Mouse (Mus musculus): ENCODE results near the gene Gm9736. TPM values are rescaled to one million over a fixed set of nuclear protein-coding genes. Genes with fewer than 3 reads are reported as not detected.
"Not testable (repeated sequence)": the region's sequence is repeated elsewhere in the genome, so short reads cannot be mapped to it uniquely, and the experiment has no call there.

Gm9736 gene
- not detected in 2 replicates for polyA plus RNA-seq (2015; fragmentation: Nextera tagmentation; extraction: Ambion mirVana)

DNA sequence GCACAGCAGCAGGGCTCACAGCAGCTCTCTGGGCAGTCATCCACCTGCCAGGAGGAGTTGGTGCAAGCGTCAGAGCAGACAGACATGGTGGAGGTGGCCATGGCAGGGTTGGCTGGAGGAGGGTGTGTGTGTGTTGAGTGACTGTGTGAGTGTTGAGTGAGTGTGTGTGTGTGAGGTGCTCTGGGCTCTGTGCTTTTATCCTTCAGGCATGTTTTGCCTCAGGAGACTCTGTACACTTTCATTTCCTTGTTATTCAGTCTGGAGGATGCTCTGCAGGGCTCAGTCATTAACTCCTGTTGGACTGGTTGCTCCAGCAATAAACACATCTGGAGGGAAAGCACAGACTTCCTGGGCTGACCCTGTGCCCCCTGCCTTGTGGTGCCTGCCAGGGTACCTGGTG is at the start of gene Gm9736:
TSS of gene Gm9736 (minus strand) at position 101 of the 400 bp plus-strand sequence.
- not testable (repeated sequence) for H3K27me3 ChIP-seq; H3K9ac ChIP-seq; H3K4me3 ChIP-seq; H3K4me2 ChIP-seq; H3K4me1 ChIP-seq (replicated peaks); H3K27ac ChIP-seq; ATAC-seq (ENCODE audit: low FRiP score); H3K36me3 ChIP-seq; H3K9me3 ChIP-seq
- 76% methylated on average over 1 of the region's 1 CpGs for WGBS

DNA sequence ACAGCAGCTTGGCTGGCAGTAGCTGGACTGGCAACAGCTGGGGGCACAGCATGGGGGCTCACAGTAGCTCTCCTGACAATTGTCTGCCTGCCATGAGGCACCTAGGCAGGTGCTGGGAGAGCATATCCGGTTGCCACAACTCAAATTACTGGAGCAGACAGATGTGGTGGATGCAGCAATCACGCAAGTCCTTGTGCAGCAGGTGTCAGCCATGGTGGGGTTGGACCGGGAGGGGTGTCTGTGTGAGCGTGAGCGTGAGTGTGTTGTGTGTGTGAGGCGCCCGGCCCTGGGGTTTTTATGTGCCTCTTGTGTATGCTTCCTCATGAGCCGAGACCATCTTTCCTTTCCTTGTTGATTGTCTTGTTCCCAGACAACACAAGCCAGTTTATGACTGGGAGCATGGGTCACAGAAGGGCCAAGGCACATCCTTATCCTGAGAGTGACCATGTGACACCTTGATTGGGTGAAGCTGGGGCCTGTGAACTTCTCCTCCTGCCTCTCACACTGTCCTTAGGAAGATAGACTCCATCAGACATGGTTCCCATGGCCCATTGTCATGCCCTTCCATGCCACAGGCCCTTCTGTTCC is 47.9 kb upstream of the Gm9736 start, which contains the start of gene Gm19668:
TSS of gene Gm19668 (minus strand) at position 213 of the 588 bp plus-strand sequence.
- ATAC-seq (ENCODE audit: low FRiP score): no peak
- Histone ChIP-seq H3K4me3 (no peak within 1 kb of the TSS), H3K4me2 (no peak within 1 kb of the TSS), H3K4me1 (replicated peaks) (peaks cover 10% of the 10 kb centered on the region; the same call in 1 of the 2 replicates), H3K27ac (no peak within 1 kb of the TSS), H3K27me3 (no peaks in the 10 kb centered on the region), H3K36me3 (no peaks in the 10 kb centered on the region), H3K9me3 (no peaks in the 10 kb centered on the region), H3K9ac (no peak within 1 kb of the TSS)
- WGBS: 63% methylated on average over 8 of the region's 8 CpGs

DNA sequence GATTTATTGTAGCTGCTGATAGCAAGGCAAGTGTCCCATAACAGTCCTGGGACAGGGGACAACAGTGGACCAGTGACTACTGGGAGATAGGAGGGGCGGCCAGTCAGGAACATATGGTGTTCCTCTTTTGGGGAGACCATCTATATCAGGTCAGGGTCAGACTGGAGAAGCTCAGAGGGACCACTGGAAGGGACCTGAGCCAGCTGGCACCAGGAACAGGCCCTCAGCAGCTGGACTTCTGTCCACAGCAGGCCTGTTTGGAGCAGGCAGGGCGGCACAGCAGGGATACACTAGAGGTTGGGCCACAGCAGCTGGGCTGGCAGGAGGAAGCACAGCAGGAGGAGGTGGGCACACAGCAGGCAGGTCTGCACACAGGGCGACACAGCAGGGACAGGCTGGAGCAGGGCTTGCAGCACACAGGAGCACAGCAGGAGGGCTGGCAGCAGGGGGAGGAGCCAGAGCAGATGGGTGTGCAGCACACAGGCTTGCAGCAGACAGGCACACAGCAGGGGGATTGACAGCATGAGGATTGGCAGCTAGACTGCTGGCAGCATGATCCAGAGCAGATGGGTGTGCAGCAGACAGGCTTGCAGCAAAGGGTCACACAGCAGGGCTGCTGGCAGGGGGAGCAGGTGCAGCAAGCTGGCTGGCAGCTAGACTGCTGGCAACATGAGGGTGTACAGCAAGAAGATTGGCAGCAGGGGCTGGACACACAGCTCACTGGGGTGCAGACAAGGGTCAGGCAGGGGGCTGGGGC is 47.2 kb upstream of the Gm9736 start:
- H3K27me3 ChIP-seq; H3K9ac ChIP-seq; H3K4me2 ChIP-seq; H3K36me3 ChIP-seq; H3K4me3 ChIP-seq; ATAC-seq (ENCODE audit: low FRiP score); H3K27ac ChIP-seq; H3K9me3 ChIP-seq: not testable (repeated sequence)
- WGBS: 30% methylated on average over 3 of the region's 3 CpGs
- peaks cover 10% of the 10 kb centered on the region; the same call in 1 of the 2 replicates for H3K4me1 ChIP-seq (replicated peaks)

DNA sequence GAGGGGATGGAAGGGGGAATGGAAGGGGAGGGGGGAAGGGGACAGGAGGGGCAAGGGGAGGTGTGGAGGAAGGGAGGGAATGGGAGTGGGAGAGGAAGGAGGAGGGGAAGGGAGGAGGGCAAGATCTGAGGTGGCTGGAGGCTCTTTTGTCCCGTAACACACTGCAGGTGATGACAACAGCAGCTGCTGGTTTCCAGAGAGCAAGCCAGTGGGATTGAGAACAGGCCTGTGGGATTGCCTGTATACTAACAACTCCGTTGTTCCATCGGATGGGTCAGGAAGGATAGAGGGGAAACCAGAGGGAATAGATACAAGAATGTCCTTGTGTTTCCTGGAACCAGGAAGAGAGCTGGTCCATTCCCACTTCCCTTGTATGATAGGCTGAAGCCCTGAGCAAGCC is 46.5 kb upstream of the Gm9736 start:
- ATAC-seq (ENCODE audit: low FRiP score): no peak
- Histone ChIP-seq H3K9ac (no peak overlapping the region), H3K36me3 (no peaks in the 10 kb centered on the region), H3K9me3 (no peaks in the 10 kb centered on the region), H3K4me3 (no peak overlapping the region), H3K27me3 (no peaks in the 10 kb centered on the region), H3K27ac (no peak overlapping the region), H3K4me1 (replicated peaks) (peaks cover 10% of the 10 kb centered on the region; the same call in 1 of the 2 replicates), H3K4me2 (no peak overlapping the region)
- 13% methylated on average over 3 of the region's 3 CpGs for WGBS

DNA sequence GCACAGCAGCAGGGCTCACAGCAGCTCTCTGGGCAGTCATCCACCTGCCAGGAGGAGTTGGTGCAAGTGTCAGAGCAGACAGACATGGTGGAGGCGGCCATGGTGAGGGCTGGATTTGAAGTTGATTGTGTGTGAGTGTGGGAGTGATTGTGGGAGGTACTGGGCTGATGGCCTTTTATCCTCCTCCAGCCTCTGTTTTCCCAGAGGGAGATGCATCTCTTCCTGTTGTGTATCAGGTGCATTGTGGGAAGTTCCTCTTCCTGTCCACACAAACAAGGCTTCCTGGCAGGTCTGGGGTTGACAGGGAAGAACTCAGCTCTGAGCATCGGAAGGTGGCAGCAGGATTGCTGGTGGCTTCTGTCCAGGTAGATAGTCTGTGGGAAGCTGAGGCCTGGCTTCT is 43.8 kb upstream of the Gm9736 start, which contains the start of gene Gm9639:
TSS of gene Gm9639 (minus strand) at position 101 of the 400 bp plus-strand sequence.
- H3K4me3 ChIP-seq: no peak within 1 kb of the TSS
- H3K9me3 ChIP-seq: no peaks in the 10 kb centered on the region
- H3K4me2 ChIP-seq: no peak within 1 kb of the TSS
- H3K27ac ChIP-seq: no peak within 1 kb of the TSS
- peaks cover 10% of the 10 kb centered on the region; the same call in 1 of the 2 replicates for H3K4me1 ChIP-seq (replicated peaks)
- no peak within 1 kb of the TSS for H3K9ac ChIP-seq
- no peaks in the 10 kb centered on the region for H3K36me3 ChIP-seq
- H3K27me3 ChIP-seq: no peaks in the 10 kb centered on the region
- no peak for ATAC-seq (ENCODE audit: low FRiP score)
- 67% methylated on average over 2 of the region's 2 CpGs for WGBS

DNA sequence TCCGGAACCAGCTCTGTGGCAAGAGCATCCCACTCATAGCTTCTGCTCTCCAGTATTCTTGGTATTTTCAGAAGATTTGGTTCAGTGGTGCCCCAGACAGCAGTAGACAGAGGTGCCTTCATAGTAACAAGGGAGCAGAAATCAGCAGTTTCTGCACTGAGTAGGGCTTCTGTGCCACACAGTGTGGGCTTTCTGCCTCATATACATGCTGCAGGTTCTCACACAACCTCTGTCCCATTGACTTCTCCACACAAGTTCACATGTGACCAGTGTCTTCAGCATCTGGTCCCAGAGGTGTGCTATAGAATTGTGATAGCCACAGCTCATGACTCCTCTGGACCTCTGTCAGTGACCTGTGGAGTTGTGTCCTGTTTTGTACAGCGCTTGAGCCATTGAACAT is 37.5 kb upstream of the Gm9736 start:
- Histone ChIP-seq H3K27me3 (no peaks in the 10 kb centered on the region), H3K4me2 (no peak overlapping the region), H3K4me3 (no peak overlapping the region), H3K36me3 (no peaks in the 10 kb centered on the region), H3K4me1 (replicated peaks) (no peaks in the 10 kb centered on the region), H3K9ac (no peak overlapping the region), H3K9me3 (no peaks in the 10 kb centered on the region), H3K27ac (no peak overlapping the region)
- WGBS: 85% methylated on average over 2 of the region's 2 CpGs
- no peak for ATAC-seq (ENCODE audit: low FRiP score)

DNA sequence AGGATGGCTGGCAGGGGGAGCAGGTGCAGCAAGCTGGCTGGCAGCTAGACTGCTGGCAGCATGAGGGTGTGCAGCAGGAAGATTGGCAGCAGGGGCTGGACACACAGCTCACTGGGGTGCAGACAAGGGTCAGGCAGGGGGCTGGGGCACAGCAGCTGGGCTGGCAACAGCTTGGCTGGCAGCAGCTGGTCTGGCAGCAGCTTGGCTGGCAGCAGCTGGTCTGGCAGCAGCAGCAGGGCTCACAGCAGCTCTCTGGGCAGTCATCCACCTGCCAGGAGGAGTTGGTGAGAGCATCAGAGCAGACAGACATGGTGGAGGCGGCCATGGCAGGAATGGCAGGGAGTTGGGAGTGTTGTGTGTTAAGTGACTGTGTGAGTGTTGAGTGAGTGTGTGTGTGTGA is 36.7 kb upstream of the Gm9736 start, which contains the start of gene Gm7137:
TSS of gene Gm7137 (minus strand) at position 325 of the 400 bp plus-strand sequence.
- WGBS: 80% methylated on average over 1 of the region's 1 CpGs
- H3K9me3 ChIP-seq; H3K9ac ChIP-seq; H3K4me3 ChIP-seq; H3K27ac ChIP-seq; H3K36me3 ChIP-seq; ATAC-seq (ENCODE audit: low FRiP score); H3K4me2 ChIP-seq; H3K27me3 ChIP-seq; H3K4me1 ChIP-seq (replicated peaks): not testable (repeated sequence)

DNA sequence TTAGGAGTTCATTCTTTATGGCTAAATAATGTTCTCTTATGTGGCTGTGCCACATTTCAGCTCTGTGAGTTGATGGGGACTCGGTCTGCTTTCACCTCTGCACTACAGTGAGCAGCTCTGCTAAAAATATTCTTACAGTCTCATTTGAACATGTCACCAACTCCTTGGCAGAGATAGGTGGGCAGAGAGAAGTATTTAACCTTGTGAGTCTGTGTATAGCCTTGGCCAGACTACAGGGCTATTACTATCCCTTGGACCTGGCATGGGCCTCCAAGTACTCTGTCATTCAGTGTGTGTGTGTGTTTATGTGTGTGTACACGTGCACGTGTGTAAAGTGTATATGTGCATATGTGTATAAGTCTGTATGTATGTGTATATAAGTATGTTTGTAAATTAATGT is 32.2 kb upstream of the Gm9736 start:
- H3K9ac ChIP-seq; H3K27me3 ChIP-seq; H3K4me2 ChIP-seq; H3K9me3 ChIP-seq; H3K4me3 ChIP-seq; H3K4me1 ChIP-seq (replicated peaks); H3K27ac ChIP-seq; ATAC-seq (ENCODE audit: low FRiP score); H3K36me3 ChIP-seq: not testable (repeated sequence)
- 93% methylated on average over 3 of the region's 3 CpGs for WGBS

DNA sequence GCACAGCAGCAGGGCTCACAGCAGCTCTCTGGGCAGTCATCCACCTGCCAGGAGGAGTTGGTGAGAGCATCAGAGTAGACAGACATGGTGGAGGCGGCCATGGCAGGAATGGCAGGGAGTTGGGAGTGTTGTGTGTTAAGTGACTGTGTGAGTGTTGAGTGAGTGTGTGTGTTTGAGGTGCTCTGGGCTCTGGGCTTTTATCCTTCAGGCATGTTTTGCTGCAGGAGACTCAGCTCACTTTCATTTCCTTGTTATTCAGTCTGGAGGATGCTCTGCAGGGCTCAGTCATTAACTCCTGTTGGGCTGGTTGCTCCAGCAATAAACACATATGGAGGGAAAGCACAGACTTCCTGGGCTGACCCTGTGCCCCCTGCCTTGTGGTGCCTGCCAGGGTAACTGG is 31.3 kb upstream of the Gm9736 start, which contains the start of gene Gm3250:
TSS of gene Gm3250 (minus strand) at position 101 of the 400 bp plus-strand sequence.
- not testable (repeated sequence) for H3K4me1 ChIP-seq (replicated peaks); H3K4me2 ChIP-seq; H3K27ac ChIP-seq; H3K9me3 ChIP-seq; H3K4me3 ChIP-seq; ATAC-seq (ENCODE audit: low FRiP score); H3K27me3 ChIP-seq; H3K9ac ChIP-seq; H3K36me3 ChIP-seq
- WGBS: 78% methylated on average over 1 of the region's 1 CpGs

DNA sequence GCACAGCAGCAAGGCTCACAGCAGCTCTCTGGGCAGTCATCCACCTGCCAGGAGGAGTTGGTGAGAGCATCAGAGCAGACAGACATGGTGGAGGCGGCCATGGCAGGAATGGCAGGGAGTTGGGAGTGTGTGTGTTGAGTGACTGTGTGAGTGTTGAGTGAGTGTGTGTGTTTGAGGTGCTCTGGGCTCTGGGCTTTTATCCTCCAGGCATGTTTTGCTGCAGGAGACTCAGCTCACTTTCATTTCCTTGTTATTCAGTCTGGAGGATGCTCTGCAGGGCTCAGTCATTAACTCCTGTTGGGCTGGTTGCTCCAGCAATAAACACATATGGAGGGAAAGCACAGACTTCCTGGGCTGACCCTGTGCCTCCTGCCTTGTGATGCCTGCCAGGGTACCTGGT is 25.7 kb upstream of the Gm9736 start, which contains the start of gene Gm7138:
TSS of gene Gm7138 (minus strand) at position 101 of the 400 bp plus-strand sequence.
- WGBS: 70% methylated on average over 1 of the region's 1 CpGs
- H3K36me3 ChIP-seq; H3K4me3 ChIP-seq; H3K9ac ChIP-seq; H3K9me3 ChIP-seq; H3K4me2 ChIP-seq; H3K4me1 ChIP-seq (replicated peaks); H3K27me3 ChIP-seq; ATAC-seq (ENCODE audit: low FRiP score); H3K27ac ChIP-seq: not testable (repeated sequence)

DNA sequence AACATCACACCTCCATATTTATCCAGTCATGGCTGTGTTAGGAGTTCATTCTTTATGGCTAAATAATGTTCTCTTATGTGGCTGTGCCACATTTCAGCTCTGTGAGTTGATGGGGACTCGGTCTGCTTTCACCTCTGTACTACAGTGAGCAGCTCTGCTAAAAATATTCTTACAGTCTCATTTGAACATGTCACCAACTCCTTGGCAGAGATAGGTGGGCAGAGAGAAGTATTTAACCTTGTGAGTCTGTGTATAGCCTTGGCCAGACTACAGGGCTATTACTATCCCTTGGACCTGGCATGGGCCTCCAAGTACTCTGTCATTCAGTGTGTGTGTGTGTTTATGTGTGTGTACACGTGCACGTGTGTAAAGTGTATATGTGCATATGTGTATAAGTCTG is 21.0 kb upstream of the Gm9736 start:
- not testable (repeated sequence) for ATAC-seq (ENCODE audit: low FRiP score); H3K27ac ChIP-seq; H3K4me2 ChIP-seq; H3K9ac ChIP-seq; H3K4me3 ChIP-seq; H3K9me3 ChIP-seq; H3K27me3 ChIP-seq; H3K4me1 ChIP-seq (replicated peaks); H3K36me3 ChIP-seq
- 93% methylated on average over 3 of the region's 3 CpGs for WGBS

DNA sequence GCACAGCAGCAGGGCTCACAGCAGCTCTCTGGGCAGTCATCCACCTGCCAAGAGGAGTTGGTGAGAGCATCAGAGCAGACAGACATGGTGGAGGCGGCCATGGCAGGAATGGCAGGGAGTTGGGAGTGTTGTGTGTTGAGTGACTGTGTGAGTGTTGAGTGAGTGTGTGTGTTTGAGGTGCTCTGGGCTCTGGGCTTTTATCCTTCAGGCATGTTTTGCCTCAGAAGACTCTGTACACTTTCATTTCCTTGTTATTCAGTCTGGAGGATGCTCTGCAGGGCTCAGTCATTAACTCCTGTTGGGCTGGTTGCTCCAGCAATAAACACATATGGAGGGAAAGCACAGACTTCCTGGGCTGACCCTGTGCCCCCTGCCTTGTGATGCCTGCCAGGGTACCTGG is 20.1 kb upstream of the Gm9736 start, which contains the start of gene Gm3238:
TSS of gene Gm3238 (minus strand) at position 101 of the 400 bp plus-strand sequence.
- not testable (repeated sequence) for H3K4me2 ChIP-seq; H3K9ac ChIP-seq; H3K9me3 ChIP-seq; H3K27me3 ChIP-seq; H3K36me3 ChIP-seq; H3K4me3 ChIP-seq; H3K4me1 ChIP-seq (replicated peaks); H3K27ac ChIP-seq; ATAC-seq (ENCODE audit: low FRiP score)
- WGBS: 75% methylated on average over 1 of the region's 1 CpGs

Data from hindbrain, embryonic 13.5 days (tissue).